Mouse (Mus musculus): ENCODE data around the gene Cep83.

The Cep83 gene

DNA sequence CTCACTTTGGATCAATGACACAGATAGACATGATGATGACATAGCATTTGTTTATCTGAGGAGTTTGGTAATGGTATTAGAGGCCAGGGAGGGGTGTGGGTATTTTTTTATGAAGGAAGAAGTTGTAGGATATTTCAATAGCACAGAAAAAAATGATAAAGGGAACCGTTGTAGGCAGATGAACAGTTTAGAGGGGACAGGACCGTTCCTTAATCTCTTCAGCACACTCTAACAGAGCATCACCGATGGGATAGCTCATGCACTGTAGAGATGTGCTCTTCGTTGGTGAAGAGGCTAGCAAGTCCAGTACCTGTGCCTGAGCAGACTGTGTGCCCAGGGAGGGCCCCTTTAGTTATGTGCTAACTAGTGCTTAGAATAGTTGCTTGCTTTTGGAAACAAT is 90.9 kb downstream of the Cep83 start:
- DNase-seq (ENCODE audit: low spot score in 2 of 2): no peak

DNA sequence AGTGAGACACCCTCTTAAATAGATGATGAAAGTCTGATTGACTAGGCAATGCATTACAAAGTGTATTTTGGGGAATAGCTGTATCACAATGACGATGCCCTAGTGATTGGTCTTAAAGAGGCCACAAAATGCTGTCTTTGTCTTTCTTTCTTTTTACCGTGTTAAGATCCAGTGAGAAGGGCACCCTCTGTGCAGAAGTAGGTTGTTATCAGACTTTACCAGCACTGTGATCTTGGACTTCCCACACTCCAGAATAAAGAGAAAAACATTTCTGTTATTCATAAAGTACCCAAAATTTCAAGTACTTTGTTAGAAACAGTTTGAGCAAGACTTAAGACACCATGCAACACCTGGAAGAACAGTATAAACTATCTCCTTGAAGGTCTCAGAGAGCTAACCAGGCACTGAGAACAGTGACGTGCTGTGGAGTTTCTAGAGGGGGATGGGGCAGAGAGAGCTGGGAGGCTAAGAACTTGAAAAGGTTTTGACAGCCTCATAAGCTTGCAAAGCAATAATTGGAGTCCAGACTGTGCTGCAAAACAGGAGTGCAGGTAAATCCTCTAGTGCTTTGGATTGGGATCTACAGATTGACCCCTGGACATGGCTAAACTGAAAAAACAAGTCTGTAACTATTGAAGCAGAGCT is 92.3 kb downstream of the Cep83 start:
- no peak for DNase-seq (ENCODE audit: low spot score in 2 of 2)

DNA sequence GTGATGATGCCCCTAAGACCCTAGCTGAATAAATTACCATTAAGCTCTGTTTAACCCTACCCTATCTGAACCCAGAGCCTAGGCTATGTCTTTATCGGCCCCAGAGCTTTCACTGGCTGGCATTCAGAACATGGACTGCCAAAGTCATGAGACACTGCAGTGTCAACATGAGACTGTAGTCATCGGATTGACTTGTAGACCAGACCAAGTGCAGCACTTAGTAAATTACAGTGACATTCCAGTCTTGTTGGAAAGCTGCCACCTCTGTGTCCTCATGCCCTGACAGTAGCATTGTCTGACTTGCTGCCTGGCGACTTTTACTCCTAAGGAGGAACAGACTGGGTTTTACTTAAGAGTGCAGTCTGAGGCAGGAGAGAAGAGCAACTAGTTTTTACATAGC is 100.8 kb downstream of the Cep83 start:
- DNase-seq (ENCODE audit: low spot score in 2 of 2): no peak

DNA sequence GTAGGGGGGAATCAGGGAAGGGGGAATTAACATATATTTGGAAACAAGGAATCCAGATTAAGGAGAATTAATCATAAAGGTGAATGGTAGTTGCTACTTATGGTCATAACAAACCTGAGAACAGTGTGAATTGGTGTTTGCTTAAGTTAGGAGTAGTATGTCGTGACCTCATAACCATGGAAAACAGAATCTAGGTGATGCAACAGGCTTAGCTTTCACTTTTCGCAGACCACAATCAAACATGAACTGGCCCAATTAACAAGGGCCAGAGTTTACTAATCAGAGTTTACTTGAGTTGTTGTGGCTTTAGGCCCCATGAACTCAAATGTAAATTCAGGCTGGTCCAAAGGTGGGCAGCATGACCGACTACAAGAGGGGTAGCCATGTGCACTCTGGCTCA is 105.5 kb downstream of the Cep83 start:
- DNase-seq (ENCODE audit: low spot score in 2 of 2): no peak

DNA sequence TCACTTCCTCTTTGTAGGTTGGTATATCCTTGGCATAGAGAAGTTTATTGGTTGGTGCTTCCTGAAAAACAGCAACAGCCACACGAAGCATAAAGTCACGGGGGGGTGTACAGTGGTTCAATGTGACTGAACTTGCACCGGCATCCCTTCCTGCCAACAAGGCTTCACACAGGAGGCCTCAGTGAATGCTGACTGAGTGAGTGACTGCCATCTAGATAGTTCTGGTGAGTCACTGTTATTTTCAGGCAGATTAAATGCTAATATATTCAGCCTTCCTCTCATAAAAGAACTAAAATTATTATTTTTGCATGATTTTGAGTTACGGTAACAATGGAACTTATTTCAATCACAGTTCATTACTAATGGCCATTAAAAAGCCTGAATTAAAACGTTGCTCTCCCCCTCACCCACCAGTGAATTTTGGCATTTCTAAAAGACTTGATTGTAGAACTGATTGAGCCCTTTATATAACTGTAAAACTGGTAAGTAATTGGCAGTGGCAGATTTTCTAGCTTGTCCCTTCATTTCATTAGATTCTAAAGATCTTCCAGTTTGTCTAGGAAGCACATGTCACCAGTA is 106.3 kb downstream of the Cep83 start:
- no peak for DNase-seq (ENCODE audit: low spot score in 2 of 2)

DNA sequence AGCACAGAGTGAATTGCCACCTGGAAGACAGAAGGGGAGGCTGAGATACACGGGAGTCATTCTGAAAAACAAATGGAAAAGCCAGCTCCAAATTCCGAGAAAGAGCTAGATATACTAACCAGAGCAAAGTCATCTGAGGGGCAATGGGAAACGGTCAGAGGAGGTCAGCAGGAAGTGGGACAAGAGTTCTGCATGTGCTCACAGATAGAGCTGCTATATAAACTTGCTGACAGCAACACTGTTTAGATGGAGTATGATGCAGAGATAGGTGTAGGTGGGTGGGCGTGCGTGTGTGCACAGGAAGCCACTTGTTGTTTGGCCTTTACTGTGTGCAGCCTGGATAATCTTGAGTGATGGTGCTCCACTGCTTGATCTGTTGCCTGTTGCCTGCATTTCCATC is 109.7 kb downstream of the Cep83 start:
- no peak for DNase-seq (ENCODE audit: low spot score in 2 of 2)

DNA sequence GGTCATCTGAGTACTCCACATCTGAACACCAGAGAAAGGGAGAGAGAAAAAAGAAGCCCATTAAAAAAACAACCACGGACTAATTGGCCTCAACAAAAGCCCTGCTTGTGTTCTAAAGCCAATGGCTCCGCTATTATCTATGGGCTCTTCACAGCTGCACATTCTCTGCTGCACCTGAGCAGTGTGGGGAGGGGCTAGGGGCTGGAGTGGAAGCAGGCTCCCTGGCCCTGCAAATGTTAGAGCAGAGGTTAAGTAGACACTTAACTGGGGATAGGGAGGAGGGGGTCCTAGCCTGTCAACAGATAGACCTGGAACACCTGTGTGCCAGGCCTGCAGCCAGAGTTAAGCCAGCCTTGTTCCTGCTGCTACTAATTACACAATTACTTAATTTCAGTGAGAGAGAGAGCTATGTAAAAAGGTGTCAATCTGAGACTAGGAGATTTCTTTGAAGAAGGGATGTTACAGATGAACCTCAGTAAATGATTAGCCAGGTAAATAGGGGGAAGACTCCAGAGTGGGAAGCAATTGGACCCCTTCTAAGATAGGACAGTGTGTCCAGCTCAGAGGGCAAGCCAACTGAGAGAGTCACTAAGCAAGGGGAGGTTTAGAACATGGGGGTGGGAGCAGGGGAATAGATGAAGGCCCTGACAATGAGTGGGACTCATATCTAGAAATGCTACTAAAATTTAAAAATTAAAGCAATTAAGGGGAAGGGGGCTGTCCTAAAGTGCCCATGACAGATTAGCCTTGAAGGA is 111.2 kb downstream of the Cep83 start:
- DNase-seq (ENCODE audit: low spot score in 2 of 2): no peak

DNA sequence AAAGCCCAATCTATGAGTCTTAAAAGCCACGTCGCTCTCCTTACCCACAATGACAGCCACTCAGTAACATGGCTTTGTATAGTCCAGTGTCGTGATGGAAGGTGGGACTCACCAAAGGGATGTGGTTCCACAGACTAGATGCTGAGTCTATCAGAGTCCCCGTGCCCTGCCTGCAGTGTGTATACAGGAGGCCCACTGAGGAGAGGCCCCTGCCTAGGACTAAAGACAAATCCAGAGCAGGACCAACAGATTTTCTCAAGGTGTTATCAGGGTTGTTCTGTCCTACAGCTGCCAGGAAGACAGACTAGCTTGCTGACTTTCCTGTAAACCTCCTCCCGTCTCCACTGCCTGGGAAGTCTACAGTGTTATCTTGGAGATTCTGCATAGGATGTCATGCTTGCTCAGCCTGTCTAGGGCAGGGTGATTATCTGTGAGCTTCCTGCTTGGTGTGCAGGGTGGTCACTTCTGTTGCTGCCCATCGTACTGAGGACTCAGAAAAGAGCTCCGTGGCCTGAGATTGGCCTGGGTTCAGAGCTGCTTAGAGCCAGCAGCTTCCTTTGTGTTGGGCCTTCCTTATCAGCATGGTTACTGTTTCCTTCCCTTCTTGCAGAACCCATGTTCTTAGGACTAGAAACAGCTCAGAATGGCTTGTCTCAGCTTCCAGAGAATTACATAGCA is 112.4 kb downstream of the Cep83 start:
- DNase-seq (ENCODE audit: low spot score in 2 of 2): no peak

DNA sequence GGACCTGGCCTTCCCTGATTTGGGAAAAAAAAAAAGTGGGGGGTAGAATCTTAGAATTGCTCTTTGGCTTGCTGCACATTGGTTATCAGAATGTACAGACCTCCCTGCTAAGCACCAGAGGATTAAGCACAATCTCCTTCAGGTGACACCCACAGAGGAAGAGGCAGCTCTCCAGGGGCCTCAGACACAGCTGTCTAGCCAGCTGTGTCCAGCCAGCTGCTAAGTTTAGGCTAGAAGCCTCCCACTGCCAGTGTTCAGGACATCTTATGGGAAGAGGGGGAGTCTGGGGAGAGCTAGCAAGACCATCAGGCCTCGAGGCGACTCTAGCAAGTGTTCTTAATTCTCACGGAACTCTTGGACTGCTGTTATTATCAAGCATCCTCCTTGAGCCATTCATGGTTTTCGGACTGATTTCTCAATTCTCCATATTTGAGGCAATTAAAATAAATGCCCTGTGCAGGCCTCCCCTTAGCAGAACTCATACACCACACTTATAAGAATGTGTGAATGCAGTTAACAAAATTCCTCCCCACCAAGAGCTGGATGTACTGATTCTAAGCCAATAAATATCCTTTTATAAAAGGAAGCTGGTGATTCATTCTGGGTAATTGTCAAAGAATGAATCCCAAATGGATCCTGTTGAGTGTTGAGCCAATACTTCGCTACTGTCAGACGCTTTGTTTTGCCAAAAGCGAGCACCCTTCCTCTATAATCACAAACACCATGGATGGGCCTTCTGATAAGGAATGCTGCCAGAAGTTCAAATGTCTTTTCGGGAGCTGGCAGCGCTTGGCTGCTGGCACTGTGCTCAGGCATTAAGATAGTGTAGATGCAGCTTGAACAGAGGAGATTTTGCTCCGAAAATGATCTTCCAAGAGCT is 115.8 kb downstream of the Cep83 start:
- DNase-seq (ENCODE audit: low spot score in 2 of 2): no peak

DNA sequence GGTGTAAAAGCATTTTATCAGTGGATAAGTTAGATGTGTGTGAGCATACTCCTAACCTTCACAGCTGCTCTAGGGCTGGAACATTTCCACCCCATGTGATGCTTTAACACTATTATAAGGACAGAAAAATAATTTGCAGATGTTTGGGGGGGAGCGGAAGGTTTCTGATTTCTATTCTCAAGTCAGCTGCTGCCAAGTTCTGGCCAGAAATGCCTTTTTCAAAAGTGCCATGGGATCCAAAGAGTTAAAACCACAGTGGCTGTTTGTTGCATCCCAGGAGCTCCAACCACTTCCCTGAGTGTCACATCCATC is 116.4 kb downstream of the Cep83 start:
- no peak for DNase-seq (ENCODE audit: low spot score in 2 of 2)

DNA sequence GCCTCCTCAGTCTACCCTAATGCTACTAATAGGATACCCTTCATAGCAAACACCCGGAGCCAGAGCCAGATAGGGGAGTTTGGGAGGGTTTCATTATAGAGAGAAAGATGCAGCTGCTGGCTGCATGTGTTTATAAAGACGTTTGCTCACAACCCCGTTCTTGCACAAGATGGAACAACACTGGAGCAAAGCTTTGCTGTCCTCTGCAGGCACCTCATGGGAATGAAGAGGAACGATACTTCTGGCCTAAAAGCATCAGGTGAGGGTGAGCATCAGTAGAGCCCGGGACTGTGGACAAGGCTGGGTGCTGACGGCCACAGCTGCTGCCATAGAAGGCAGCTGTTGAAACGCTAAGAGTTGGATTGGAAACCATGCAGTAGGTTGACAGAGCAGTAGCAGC is 118.9 kb downstream of the Cep83 start:
- no peak for DNase-seq (ENCODE audit: low spot score in 2 of 2)

DNA sequence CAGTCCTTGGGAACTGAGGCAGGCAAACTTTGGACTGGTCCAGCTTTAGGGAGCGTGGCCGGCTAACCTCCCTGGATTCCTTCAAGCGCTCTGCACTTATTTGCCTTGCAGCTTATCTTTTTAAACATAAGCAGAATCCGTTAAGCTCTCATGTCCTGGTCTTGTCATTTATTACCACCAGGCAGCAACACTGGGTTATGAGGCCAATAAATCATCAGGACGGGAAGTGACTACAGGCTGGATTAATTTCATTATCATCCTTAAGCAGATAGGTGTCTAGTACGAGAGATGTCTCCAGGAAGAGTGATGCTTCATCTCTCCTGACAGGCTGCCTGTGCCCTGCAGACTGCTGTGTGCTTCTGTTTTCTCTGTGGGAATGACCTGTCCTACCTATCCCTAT is 119.8 kb downstream of the Cep83 start:
- no peak for DNase-seq (ENCODE audit: low spot score in 2 of 2)

DNA sequence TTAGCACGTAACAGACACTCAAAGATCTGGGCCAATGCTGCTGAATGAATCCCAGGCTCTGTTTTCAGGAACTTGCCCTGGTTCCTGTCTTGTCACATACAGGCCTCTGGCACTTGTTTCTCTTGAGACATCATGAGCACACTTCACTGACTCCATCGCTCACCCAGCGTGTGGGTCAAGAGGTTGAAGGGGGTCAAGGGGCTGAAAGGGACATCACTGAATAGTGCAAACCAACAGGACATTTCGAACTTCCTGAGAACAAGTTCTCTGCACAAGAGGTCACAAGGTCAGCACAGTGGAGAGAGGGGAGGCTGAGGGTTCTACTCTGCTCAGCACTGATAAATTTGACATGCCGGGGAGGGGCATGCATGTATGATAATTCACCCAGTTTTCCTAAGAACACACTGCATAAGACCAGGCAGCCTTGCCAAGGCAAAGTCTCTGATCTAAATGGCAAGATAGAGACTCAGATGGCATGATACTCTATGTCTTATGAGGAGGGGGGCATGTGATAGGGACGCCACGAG is 121.6 kb downstream of the Cep83 start:
- DNase-seq (ENCODE audit: low spot score in 2 of 2): no peak

DNA sequence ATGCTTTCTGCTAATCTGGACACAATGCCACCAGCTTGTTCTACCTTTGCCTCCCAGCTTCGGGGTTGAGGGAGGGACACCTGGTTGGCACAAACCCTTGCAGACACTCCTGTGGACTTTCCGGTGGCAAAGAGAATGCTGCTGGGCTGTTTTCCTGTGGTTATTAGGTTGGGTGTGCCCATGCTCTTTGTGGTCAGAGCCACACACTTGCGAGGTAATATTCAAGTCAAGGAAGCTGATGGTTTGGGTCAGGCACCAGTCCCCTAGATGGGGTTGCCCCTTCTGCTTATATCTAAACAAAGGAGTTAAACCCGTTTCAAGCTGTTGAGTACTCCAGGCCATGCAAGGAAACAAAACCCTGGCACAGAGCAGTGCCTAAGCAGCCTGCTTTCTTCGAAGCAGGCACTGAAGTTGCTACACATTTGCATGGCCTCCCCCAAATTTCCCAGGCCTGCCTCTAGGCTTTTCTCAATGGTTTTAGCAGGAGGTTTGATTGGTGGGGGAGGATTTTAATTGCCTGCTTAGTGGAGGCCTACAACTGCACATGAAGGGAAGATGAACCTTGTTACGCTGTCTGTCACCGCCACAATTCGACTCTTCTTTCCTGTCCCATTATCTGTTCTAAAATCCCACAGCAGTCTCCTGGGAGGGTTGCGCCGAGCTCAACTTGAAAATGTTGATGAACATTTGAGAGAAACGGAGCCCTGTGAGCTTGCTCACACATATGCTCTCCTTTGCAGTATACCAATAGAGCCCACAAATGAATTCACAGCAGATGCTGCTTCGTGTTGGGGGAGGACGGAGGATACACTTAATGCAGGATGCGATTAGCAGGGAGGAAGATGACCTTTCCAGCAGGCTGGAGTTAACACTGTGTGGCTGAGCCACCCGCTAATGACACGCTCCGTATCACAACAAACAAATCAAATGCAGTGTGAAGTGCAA is 123.7 kb downstream of the Cep83 start:
- DNase-seq (ENCODE audit: low spot score in 2 of 2): no peak

DNA sequence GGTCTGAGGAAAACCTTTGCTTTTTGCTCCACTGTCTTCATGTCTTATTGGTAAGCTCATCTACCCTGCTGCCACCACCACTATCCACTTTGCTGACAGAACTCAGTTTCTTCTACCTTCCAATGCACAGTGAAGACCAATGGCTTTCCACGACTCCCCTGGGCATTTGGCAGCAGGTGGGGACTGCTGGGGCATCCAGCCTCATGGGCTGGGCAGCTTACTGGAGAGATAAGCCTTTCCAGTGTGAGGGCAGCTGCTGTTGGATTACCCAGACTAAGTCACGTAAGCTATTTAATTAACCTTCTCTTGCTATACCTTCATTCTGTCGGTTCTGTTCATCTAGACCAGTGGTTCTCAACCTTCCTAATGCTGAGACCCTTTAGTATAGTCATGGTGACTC is 129.7 kb downstream of the Cep83 start:
- DNase-seq (ENCODE audit: low spot score in 2 of 2): no peak

DNA sequence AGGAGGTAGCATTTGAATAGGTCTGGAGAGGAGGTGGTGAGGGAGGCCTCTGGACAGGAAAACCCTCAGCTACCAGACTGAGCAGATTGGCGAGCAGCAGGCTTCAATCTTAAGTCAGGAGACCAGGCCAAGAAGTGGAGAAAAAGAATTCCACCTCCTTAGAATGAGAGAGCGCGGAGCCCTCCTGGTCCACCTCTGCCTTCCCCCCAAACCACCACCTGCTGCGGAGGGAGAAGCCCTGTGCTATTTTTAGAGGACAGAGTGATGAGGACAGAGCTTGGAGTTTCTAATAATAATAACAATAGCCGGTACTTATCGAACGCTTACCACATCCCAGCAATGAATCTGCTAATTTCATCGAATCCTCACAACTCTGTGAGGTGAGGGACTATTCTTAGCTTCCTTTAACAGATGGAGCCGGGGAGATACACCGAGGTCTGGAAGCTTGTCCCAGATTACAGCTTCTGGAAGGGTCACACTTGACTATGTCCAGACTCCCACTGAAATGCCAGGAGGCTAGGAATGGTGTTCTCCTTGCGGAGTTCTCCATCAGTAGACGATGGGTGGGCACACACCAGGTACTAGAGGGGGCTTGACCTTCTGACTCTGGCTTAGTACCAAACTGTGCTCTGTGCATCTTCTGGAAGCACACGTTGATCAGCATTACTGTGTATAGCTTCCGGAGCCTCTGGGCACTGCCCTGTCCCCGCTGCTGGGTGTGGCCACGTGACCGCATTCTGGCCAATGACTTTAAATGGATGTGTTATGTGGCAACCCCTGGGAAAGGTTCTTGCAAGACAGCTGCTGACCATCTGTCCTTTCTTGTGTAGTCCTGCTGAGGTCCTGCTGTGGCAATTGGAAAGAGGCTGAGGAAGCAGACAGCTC is 130.6 kb downstream of the Cep83 start:
- DNase-seq (ENCODE audit: low spot score in 2 of 2): no peak

DNA sequence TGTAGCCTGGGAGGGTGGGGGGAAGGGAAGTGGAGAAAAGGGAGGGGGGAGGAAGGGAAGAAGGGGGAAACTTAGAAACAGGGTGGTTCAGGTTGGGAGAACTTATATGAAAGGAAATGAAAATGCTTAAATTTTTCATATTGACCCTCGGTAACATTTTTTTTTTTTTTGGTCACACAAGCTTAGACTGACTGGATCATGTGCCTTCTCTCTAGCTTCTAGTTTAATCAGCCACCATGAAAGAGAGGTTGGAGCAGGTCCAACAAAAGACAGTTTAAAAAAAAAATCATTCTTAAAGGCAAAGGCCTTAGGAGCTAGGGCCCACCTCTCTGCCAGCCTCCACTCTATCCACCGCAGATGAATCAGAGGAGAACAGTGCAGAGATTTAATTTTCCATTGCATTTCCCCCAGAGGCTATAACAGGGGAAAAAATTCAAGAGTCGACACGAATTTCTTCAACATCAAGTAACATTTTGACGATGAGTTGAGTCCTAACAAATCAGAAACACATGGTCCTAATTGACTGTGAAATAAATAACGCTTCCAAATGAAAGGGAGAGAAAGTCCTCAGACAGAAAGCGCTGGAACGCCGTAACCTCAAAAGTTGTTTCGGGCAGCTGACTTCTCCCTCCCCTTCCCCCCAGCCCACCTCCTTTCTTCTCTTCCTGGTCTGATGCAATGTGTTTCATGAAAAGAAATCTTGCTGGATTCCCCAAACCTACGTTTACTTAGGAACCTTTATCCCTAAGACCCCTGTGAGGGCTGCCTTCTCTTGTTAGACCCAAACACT is 135.7 kb downstream of the Cep83 start:
- no peak for DNase-seq (ENCODE audit: low spot score in 2 of 2)

DNA sequence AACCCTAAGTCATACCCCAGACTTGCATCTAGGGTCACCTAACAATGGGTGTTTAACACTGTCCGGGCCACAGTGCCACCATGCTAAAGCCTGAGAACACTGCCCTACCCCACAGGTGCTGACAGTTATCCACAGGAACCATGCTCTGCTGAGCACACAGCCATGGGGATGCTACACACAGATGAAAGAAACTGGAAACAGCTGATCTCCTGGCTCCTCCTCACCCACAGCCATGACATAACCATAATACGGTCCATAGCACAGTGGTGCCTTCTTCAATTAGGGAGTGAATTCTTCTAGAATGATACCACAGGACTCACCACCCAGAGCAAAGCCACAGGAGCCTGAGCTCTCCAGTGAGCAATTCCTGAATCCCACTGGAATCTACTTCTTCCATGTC is 137.5 kb downstream of the Cep83 start:
- DNase-seq (ENCODE audit: low spot score in 2 of 2): no peak

DNA sequence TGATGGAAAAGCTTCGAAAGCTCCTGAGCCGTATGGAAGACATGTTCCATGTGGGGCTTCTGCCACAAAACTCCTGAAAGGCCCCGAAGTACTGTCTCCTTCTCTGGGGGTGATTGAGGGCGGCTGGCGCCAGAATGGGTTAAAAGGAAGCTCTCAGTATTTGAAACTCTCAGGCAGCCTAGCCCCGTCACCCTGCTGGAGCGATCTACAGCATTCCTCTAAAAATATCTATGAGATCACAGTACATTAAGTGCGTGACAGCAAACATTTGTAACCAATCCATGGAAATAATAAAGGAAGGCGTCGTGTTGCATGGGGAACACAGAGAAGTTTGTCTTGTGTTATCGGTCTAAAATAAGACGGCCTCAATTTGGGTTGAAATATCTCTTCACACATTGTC is 138.0 kb downstream of the Cep83 start:
- DNase-seq (ENCODE audit: low spot score in 2 of 2): no peak

All from right cerebral cortex, postnatal 36 days (tissue).